Mouse (Mus musculus) E14TG2a.4 (cell line): Measurements from ENCODE around the gene Rapgef4.

Experiments used
- CTCF ChIP-seq: conservative IDR thresholded peaks from 2 replicates; pipeline ENCODE4 v1.5.1; 2014; ENCODE audit warnings: low read length
- POU5F1 ChIP-seq: IDR thresholded peaks from 2 replicates; pipeline ENCODE4 v1.6.1; 2014; ENCODE audit warnings: low read length, borderline replicate concordance

DNA sequence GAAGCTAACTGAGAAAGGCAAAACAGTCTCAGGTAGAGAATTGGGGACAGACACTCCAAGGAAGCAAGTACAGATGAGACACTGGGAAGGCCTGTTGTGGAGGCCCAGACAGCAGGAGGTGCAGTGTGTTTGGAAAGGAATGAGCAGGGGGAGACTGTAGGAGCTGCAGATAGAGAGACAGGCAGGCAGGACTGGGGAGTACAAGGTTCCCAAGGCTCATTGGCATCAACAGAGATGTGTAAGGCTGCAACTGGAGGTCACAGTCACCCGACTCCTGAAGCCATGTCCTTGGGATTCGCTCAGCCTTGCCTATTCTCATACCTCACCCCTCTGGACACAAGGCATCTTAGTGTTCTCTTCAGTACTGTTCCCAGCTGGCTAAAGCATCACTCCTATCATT is 145.4 kb downstream of the Rapgef4 start:
- no peak for TF ChIP-seq CTCF
- no peak for TF ChIP-seq POU5F1
